Mouse (Mus musculus) adipocyte (in vitro differentiated cells): Measurements from ENCODE around the gene D930020B18Rik.
A peak's percentile ranks its signal among the peaks of the same experiment; 100 is the strongest.

Experiments
- DNase-seq: peaks from one replicate; pipeline ENCODE4 v3.0.0-alpha.2; 2016; ENCODE audit warnings: low spot score

D930020B18Rik gene

GRCm38 (mm10) chr10:121703619-121704018 is 62.2 kb downstream of the D930020B18Rik start:
- DNase-seq, result peak; percentile 94

- no peak for DNase-seq
These were observed 63.5 kb downstream of the D930020B18Rik start for GRCm38 (mm10) chr10:121704871-121705270.

- DNase-seq, result no peak
These were observed 64.2 kb downstream of the D930020B18Rik start for GRCm38 (mm10) chr10:121705399-121706163.

- DNase-seq, result no peak
These were observed 75.5 kb downstream of the D930020B18Rik start for GRCm38 (mm10) chr10:121716862-121717261.

- DNase-seq, result no peak
These were observed 77.7 kb downstream of the D930020B18Rik start for GRCm38 (mm10) chr10:121718896-121719585.

- no peak for DNase-seq
These were observed 79.3 kb downstream of the D930020B18Rik start for GRCm38 (mm10) chr10:121720701-121721100.

GRCm38 (mm10) chr10:121726505-121726904 is 85.1 kb downstream of the D930020B18Rik start:
- no peak for DNase-seq

GRCm38 (mm10) chr10:121727151-121727550 is 85.8 kb downstream of the D930020B18Rik start:
- DNase-seq, result no peak

- DNase-seq, result no peak
These were observed 86.8 kb downstream of the D930020B18Rik start for GRCm38 (mm10) chr10:121728226-121728625.

- no peak for DNase-seq
These were observed 89.8 kb downstream of the D930020B18Rik start for GRCm38 (mm10) chr10:121731048-121731725.

- no peak for DNase-seq
These were observed 91.2 kb downstream of the D930020B18Rik start for GRCm38 (mm10) chr10:121732542-121732941.

- DNase-seq, result no peak
These were observed 95.9 kb downstream of the D930020B18Rik start for GRCm38 (mm10) chr10:121737256-121737655.

GRCm38 (mm10) chr10:121739548-121740505 is 98.4 kb downstream of the D930020B18Rik start, which contains the start of gene BC048403:
Gene BC048403 (plus strand): TSS chr10:121739937.
- peak; percentile 71 for DNase-seq

GRCm38 (mm10) chr10:121742336-121742735 is 100.9 kb downstream of the D930020B18Rik start:
- no peak for DNase-seq
